Mouse (Mus musculus): ENCODE results near the gene Card19. TPM values are rescaled to one million over a fixed set of nuclear protein-coding genes. Genes with fewer than 3 reads are reported as not detected.

Card19 gene
- polyA plus RNA-seq, 1 experiment from 2014 or later: 81.2 TPM

DNA sequence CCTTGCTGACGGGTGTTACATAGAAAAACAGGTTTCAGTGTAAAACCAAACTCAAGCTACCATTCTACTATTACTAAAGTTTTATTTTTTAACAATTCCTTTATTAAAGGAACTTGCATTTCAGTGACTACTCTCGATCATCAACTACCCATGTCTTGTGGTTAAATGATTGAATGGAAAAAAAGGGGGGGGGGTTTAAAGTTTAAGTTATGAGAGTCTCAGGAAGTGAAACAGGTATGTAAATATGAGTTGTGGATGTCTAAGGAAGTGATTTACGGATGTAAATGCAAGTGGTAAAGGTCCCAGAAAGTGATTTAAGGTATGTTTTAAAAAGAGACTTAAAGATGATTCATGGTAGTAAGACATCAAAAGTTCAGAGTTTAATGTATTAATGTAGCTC, 9.3 kb upstream of the Card19 start:
- Histone ChIP-seq H3K9ac (no peak overlapping the region), H3K36me3 (no peaks in the 10 kb centered on the region), H3K4me1 (replicated peaks) (peaks cover 3% of the 10 kb centered on the region; the same call in 1 of the 2 replicates), H3K27ac (ENCODE audit: poor library complexity, severe bottlenecking) (no peak overlapping the region), H3K4me3 (no peak overlapping the region), H3K27me3 (replicated peaks) (peaks cover 18% of the 10 kb centered on the region; the same call in 1 of the 2 replicates), H3K9me3 (replicated peaks) (peaks cover 4% of the 10 kb centered on the region; the same call in 1 of the 2 replicates), H3K4me2 (no peak overlapping the region)
- 56% methylated on average over 3 of the region's 3 CpGs for WGBS
- ATAC-seq (ENCODE audit: insufficient number of reproducible peaks, low FRiP score): no peak

DNA sequence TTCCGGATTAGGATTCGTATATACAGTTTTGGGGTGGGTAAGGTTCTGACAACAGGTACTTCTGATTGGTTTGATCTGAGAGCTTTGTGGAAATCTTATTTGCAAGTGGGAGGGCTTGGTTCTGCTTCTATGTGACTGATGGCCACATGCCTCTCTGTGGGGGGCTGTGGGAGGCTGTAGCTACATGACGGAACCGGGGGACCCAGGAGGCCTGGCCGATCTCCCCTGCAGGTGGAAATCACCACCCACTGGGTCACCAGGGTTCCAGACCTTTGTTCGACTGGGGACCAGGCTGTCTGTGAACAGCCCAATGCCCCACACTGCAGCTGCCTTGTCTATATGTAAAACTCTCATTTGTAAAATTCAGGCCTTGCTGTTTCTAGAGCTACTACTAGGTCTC, 8.9 kb upstream of the Card19 start:
- Histone ChIP-seq H3K27ac (ENCODE audit: poor library complexity, severe bottlenecking) (no peak overlapping the region), H3K9ac (no peak overlapping the region), H3K9me3 (replicated peaks) (peaks cover 4% of the 10 kb centered on the region; the same call in 1 of the 2 replicates), H3K27me3 (replicated peaks) (peaks cover 18% of the 10 kb centered on the region; the same call in 1 of the 2 replicates), H3K4me1 (replicated peaks) (peaks cover 3% of the 10 kb centered on the region; the same call in 1 of the 2 replicates), H3K4me2 (peak overlapping the region; percentile 21), H3K36me3 (no peaks in the 10 kb centered on the region), H3K4me3 (no peak overlapping the region)
- 23% methylated on average over 6 of the region's 6 CpGs for WGBS
- ATAC-seq (ENCODE audit: insufficient number of reproducible peaks, low FRiP score): no peak

- WGBS: 12% methylated on average over 10 of the region's 10 CpGs
- no peak for ATAC-seq (ENCODE audit: insufficient number of reproducible peaks, low FRiP score)
- Histone ChIP-seq H3K27ac (ENCODE audit: poor library complexity, severe bottlenecking) (no peak overlapping the region), H3K4me1 (replicated peaks) (peaks cover 3% of the 10 kb centered on the region; the same call in 1 of the 2 replicates), H3K9ac (0 out of 2 replicates have a peak overlapping the region, but pooled peaks have one; percentile 39), H3K36me3 (no peaks in the 10 kb centered on the region), H3K4me2 (peak overlapping the region; percentile 21), H3K9me3 (replicated peaks) (peaks cover 4% of the 10 kb centered on the region; the same call in 1 of the 2 replicates), H3K4me3 (no peak overlapping the region), H3K27me3 (replicated peaks) (peaks cover 18% of the 10 kb centered on the region; the same call in 1 of the 2 replicates)
Measured at GRCm38 (mm10) chr13:49224314-49224713, 8.5 kb upstream of the Card19 start.

DNA sequence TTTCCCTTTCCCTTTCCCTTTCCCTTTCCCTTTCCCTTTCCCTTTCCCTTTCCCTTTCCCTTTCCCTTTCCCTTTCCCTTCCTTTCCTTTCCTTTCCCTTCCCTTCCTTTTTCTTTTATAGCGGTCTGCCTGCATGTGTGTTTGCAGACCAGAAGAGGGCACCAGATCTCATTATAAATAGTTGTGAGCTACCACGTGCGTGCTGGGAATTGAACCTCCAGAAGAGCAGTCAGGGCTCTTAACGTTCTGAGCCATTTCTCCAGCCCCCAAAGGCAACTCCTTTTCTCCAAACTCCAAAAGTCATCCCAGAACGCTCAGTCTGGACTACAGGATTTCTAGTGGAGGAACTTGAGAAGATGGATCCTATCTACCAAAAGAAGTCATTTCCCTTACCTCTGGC, 5.1 kb upstream of the Card19 start:
- H3K36me3 ChIP-seq: no peaks in the 10 kb centered on the region
- WGBS: 25% methylated on average over 5 of the region's 5 CpGs
- peaks cover 4% of the 10 kb centered on the region; the same call in 1 of the 2 replicates for H3K9me3 ChIP-seq (replicated peaks)
- H3K27ac ChIP-seq (ENCODE audit: poor library complexity, severe bottlenecking): no peak overlapping the region
- H3K4me3 ChIP-seq: no peak overlapping the region
- peaks cover 12% of the 10 kb centered on the region for H3K4me1 ChIP-seq (replicated peaks)
- no peak for ATAC-seq (ENCODE audit: insufficient number of reproducible peaks, low FRiP score)
- H3K27me3 ChIP-seq (replicated peaks): peaks cover 16% of the 10 kb centered on the region; the same call in 1 of the 2 replicates
- no peak overlapping the region for H3K4me2 ChIP-seq
- H3K9ac ChIP-seq: no peak overlapping the region

GRCm38 (mm10) chr13:49219367-49219766, 3.5 kb upstream of the Card19 start:
- H3K4me1 ChIP-seq (replicated peaks): peaks cover 19% of the 10 kb centered on the region
- H3K4me3 ChIP-seq: no peak overlapping the region
- peaks cover 9% of the 10 kb centered on the region; the same call in 1 of the 2 replicates for H3K27me3 ChIP-seq (replicated peaks)
- no peak overlapping the region for H3K4me2 ChIP-seq
- H3K36me3 ChIP-seq: no peaks in the 10 kb centered on the region
- WGBS: 76% methylated on average over 4 of the region's 4 CpGs
- ATAC-seq (ENCODE audit: insufficient number of reproducible peaks, low FRiP score): no peak
- H3K9ac ChIP-seq: no peak overlapping the region
- no peak overlapping the region for H3K27ac ChIP-seq (ENCODE audit: poor library complexity, severe bottlenecking)
- H3K9me3 ChIP-seq (replicated peaks): peaks cover 4% of the 10 kb centered on the region; the same call in 1 of the 2 replicates

- Histone ChIP-seq H3K4me3 (no peak overlapping the region), H3K4me2 (no peak overlapping the region), H3K27ac (ENCODE audit: poor library complexity, severe bottlenecking) (no peak overlapping the region), H3K27me3 (replicated peaks) (peaks cover 2% of the 10 kb centered on the region; the same call in 1 of the 2 replicates), H3K36me3 (no peaks in the 10 kb centered on the region), H3K4me1 (replicated peaks) (peaks cover 24% of the 10 kb centered on the region), H3K9ac (no peak overlapping the region), H3K9me3 (replicated peaks) (peaks cover 4% of the 10 kb centered on the region; the same call in 1 of the 2 replicates)
- WGBS: 67% methylated on average over 3 of the region's 3 CpGs
- ATAC-seq (ENCODE audit: insufficient number of reproducible peaks, low FRiP score): no peak
Measured at GRCm38 (mm10) chr13:49218651-49219050, 2.8 kb upstream of the Card19 start.

DNA sequence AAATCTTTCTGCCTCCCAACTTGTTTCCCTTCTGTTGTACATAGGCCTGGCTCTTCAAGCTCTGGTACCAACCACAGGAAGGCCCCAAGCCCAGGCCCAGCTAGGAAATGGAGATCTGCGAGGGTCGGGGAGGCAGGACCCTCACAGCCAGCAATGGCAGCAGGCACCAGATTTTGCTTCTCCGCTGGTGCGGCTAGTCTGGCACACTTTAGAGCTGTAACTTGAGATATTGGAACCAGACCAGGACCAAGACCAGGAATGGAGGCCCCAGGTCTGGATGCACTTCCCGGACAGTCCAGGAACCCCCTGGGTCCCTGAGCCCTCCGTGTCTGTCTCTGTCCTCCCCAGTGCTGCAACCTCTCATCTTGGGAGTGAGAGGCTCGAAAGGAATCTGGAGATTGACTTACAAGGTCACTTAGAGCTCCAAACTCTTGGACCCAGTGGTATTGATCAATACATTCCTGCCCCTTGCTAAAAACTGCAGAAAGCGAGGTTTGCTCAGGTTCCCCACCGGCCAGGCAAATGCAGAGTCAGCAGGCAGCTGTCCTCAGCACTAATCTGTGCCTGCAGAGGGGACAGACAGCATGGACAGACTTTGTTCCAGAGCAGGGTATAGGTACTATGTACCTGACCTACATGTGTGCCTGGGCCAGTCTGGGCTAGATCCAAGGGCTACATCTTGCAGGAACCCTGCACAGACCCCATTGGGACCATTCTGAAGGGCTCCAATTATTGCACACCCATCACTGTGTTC, 1.1 kb upstream of the Card19 start:
- Histone ChIP-seq H3K4me1 (replicated peaks) (peaks cover 35% of the 10 kb centered on the region), H3K27me3 (replicated peaks) (no peaks in the 10 kb centered on the region; the same call in 1 of the 2 replicates), H3K9ac (no peak overlapping the region; the same call in 1 of the 2 replicates), H3K27ac (ENCODE audit: poor library complexity, severe bottlenecking) (no peak overlapping the region), H3K4me2 (peak overlapping the region; percentile 78), H3K36me3 (no peaks in the 10 kb centered on the region), H3K9me3 (replicated peaks) (peaks cover 4% of the 10 kb centered on the region; the same call in 1 of the 2 replicates), H3K4me3 (no peak overlapping the region)
- ATAC-seq (ENCODE audit: insufficient number of reproducible peaks, low FRiP score): no peak
- WGBS: 62% methylated on average over 9 of the region's 9 CpGs

- H3K36me3 ChIP-seq: no peaks in the 10 kb centered on the region
- peak overlapping the region; percentile 88; the same call in 1 of the 2 replicates for H3K27ac ChIP-seq (ENCODE audit: poor library complexity, severe bottlenecking)
- peaks cover 4% of the 10 kb centered on the region; the same call in 1 of the 2 replicates for H3K9me3 ChIP-seq (replicated peaks)
- peaks cover 43% of the 10 kb centered on the region for H3K4me1 ChIP-seq (replicated peaks)
- H3K4me3 ChIP-seq: peak overlapping the region; percentile 85
- peak overlapping the region; percentile 89 for H3K9ac ChIP-seq
- WGBS: 4% methylated on average over 17 of the region's 17 CpGs
- H3K4me2 ChIP-seq: peak overlapping the region; percentile 78
- no peaks in the 10 kb centered on the region; the same call in 1 of the 2 replicates for H3K27me3 ChIP-seq (replicated peaks)
- ATAC-seq (ENCODE audit: insufficient number of reproducible peaks, low FRiP score): peak; percentile 60
Measured at GRCm38 (mm10) chr13:49216220-49216552, 349 bp upstream of the Card19 start.

- Histone ChIP-seq H3K27ac (ENCODE audit: poor library complexity, severe bottlenecking) (peak overlapping the region; percentile 88), H3K4me1 (replicated peaks) (peaks cover 52% of the 10 kb centered on the region), H3K27me3 (replicated peaks) (no peaks in the 10 kb centered on the region; the same call in 1 of the 2 replicates), H3K9ac (peak overlapping the region; percentile 89), H3K36me3 (no peaks in the 10 kb centered on the region), H3K9me3 (replicated peaks) (no peaks in the 10 kb centered on the region), H3K4me2 (peak overlapping the region; percentile 78), H3K4me3 (peak overlapping the region; percentile 85)
- 11% methylated on average over 5 of the region's 5 CpGs for WGBS
- no peak for ATAC-seq (ENCODE audit: insufficient number of reproducible peaks, low FRiP score)
Measured at GRCm38 (mm10) chr13:49215128-49215503, 721 bp downstream of the Card19 start.

DNA sequence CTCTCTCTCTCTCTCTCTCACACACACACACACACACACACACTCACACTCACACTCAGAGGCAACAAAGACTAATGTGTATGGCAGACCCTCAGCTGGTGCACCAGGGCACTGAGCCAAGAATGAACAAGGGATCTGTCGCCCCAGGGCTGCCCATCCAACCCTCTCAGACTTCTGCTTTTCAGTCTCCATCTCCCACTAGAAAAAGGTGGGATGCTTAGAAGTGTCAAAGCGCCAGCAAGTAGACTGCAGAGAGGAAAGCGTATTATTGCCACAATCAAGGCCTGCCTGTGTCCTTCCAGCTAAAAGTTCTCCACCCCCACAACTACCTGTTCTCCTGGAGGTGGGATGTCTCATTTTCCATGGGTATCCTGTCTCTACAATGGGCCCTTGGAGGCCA, 1.4 kb downstream of the Card19 start:
- no peak overlapping the region for H3K4me3 ChIP-seq
- peak overlapping the region; percentile 78; the same call in 1 of the 2 replicates for H3K4me2 ChIP-seq
- peaks cover 52% of the 10 kb centered on the region for H3K4me1 ChIP-seq (replicated peaks)
- no peaks in the 10 kb centered on the region for H3K36me3 ChIP-seq
- no peak overlapping the region for H3K27ac ChIP-seq (ENCODE audit: poor library complexity, severe bottlenecking)
- 80% methylated on average over 3 of the region's 3 CpGs for WGBS
- no peaks in the 10 kb centered on the region; the same call in 1 of the 2 replicates for H3K27me3 ChIP-seq (replicated peaks)
- H3K9ac ChIP-seq: no peak overlapping the region
- no peaks in the 10 kb centered on the region for H3K9me3 ChIP-seq (replicated peaks)
- ATAC-seq (ENCODE audit: insufficient number of reproducible peaks, low FRiP score): no peak

- Histone ChIP-seq H3K4me2 (peak overlapping the region; percentile 14; the same call in 1 of the 2 replicates), H3K27ac (ENCODE audit: poor library complexity, severe bottlenecking) (no peak overlapping the region), H3K4me3 (no peak overlapping the region), H3K9ac (peak overlapping the region; percentile 9; the same call in 1 of the 2 replicates), H3K4me1 (replicated peaks) (peaks cover 52% of the 10 kb centered on the region), H3K27me3 (replicated peaks) (no peaks in the 10 kb centered on the region; the same call in 1 of the 2 replicates), H3K36me3 (no peaks in the 10 kb centered on the region), H3K9me3 (replicated peaks) (no peaks in the 10 kb centered on the region)
- ATAC-seq (ENCODE audit: insufficient number of reproducible peaks, low FRiP score): no peak
- WGBS: 48% methylated on average over 4 of the region's 4 CpGs
Measured at GRCm38 (mm10) chr13:49213531-49213932, 2.3 kb downstream of the Card19 start.
